Mouse (Mus musculus) CD4-positive helper T cell, adult 2 months (primary cell): ENCODE results near the gene Appbp2.
"Not testable (repeated sequence)": the region's sequence is repeated elsewhere in the genome, so short reads cannot be mapped to it uniquely, and the experiment has no call there.

Source experiments
- DNase-seq: peaks from one replicate; pipeline ENCODE4 v3.0.0-alpha.2; 2012; ENCODE audit warnings: low read depth, missing footprints, low spot score

Appbp2 gene

DNA sequence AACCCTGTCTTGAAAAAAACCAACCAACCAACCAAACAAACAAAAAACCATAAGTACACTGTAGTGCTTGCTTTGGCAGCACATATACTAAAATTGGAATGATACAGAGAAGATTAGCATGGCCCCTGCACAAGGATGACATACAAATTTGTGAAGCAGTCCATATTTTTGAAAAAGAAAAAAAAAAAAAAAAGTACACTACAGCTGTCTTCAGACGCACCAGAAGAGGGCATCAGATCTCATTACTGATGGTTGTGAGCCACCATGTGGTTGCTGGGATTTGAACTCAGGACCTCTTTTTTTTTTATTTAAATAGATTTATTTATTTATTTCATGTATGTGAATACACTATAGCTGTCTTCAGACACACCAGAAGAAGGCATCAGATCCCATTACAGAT, 71.9 kb downstream of the Appbp2 start:
- not testable (repeated sequence) for DNase-seq

DNA sequence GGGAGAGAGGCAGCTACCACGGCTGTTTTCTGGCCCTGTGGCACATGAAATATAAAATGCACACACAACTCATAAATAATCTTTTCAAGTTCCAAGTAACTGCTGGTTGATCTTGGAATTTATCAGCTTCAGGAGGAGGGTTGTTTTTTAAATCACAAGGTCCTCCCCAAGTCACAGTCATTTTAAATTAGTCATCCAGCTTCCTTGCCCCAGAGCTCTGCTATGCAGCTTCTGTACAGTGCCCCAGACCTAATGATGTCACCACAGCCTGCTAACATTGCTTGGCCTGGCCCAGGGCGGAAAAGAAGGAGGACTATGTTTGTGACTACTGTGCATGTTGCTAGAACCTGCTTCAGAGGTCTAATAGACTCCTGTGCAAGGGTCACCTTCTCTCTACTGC, 77.6 kb downstream of the Appbp2 start:
- DNase-seq = no peak

- no peak for DNase-seq
Observed at GRCm38 (mm10) chr11:85152256-85152930, 82.5 kb downstream of the Appbp2 start.

DNA sequence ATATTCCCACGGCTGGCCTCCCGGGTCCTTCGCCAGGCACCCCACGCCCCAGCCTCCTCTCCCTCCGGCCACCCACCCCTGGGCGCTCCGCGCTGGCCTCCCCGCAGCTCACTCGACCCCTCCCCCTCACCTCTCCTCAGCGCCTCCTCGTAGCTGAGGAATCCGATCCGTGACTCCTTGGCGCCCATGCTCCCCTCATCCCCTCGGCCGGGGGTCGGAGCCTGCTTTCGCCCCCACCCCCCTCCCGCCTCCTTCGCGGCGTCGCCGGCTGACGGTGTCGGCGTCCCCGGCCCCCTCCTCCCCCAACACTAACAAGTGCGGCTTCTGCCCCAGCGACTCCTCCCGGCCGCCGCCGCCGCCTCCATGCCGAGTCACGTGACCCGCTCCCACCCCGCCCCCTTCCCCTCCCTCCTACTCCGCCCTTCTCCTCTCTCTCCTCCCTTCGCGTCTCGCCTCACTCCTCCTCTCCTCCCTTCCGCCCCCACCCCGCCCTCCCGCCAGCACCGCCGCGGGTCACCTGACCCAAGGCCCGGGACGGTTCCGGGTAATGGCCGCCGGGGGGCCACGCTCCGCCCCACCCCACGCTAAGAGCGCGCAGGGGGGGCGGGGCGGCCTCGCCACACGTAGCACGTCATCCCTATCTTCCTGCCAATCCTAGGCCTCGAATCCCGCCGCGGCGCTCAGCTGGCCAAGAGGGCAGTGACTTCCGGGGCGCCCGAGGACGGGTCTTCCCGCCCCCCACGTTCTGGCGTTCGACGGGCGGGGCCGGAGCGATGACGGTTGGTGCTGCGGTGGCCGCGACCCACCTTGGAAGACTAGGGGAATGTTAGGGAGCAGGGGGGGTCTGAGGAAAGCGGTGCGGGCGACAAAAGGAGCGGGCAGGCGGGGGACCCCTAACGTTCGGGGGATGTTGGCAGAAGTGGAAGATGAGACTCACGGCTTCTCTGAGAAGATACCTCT, 95.1 kb downstream of the Appbp2 start, which contains the start of gene Usp32:
Gene Usp32 (minus strand): TSS at position 581 of the 960 bp plus-strand sequence.
- DNase-seq = peak; percentile 99

DNA sequence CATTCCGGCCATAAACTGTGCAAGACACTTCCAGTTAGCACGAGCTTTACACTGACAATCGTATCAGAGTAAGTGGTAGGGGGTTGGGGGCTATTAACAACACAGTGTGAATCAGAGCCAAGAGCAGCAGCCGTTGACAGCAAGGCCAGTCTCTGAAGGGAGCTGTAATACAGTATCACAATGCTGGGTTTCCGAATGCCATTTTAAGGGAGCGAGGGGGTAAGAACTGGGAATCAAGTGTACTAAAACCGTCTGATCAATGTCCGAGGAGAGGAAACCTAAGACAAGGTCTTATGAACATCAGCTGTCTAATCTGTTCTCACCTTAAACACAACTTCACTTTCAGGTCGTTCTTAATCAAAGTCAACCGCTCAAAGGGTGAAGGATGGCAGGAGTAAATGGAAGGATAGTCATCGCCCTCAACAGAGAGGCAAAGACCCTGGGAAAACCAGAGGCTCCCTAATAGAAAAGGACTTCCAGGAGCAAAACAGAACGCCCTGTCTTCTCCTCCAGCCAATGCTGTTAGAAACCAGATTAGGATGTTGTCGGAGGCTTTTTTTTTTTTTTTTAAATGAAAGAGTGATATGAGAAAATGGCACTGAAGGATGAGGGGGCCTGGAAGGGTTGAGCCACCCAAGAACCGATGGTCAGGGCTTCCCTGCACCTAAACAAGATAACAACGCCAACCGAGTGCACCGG, 96.0 kb downstream of the Appbp2 start:
- DNase-seq = peak; percentile 36
